Mouse (Mus musculus) C2C12 (cell line): ENCODE data around the gene Rbfox2. TPM values are rescaled to one million over a fixed set of nuclear protein-coding genes. Genes with fewer than 3 reads are reported as not detected.
A peak's percentile ranks its signal among the peaks of the same experiment; 100 is the strongest.

Source experiments
- H3K27me3 ChIP-seq: one replicate; pipeline ENCODE4 v1.6.1; 2011; ENCODE audit not compliant: control insufficient read depth, insufficient read depth, insufficient read length
- H3K36me3 ChIP-seq: one replicate; pipeline ENCODE4 v1.6.1; 2011; ENCODE audit not compliant: control insufficient read depth, insufficient read depth
- H3K4me3 ChIP-seq: one replicate; pipeline ENCODE4 v1.5.1; 2011; ENCODE audit warnings: mild to moderate bottlenecking, control low read depth; ENCODE audit not compliant: poor library complexity, insufficient read depth, severe bottlenecking
- H3K79me2 ChIP-seq: one replicate; pipeline ENCODE4 v1.6.1; 2011; ENCODE audit not compliant: control insufficient read depth, insufficient read depth
- H3K79me3 ChIP-seq: one replicate; pipeline ENCODE4 v1.6.1; 2011; ENCODE audit warnings: low read depth, control low read depth
- H3ac ChIP-seq: one replicate; pipeline ENCODE3; 2011; ENCODE audit warnings: low read depth; ENCODE audit not compliant: control insufficient read depth, insufficient read length
- CEBPB ChIP-seq: IDR thresholded peaks from one replicate; pipeline ENCODE4 v1.6.1; 2011; ENCODE audit warnings: low read depth, mild to moderate bottlenecking, control low read depth, moderate library complexity
- CTCF ChIP-seq: IDR thresholded peaks from one replicate; pipeline ENCODE4 v1.5.1; 2011; ENCODE audit not compliant: control insufficient read depth, insufficient read depth, insufficient read length
- FOSL1 ChIP-seq: IDR thresholded peaks from one replicate; pipeline ENCODE4 v1.8.0; 2011; ENCODE audit warnings: mild to moderate bottlenecking, low read length; ENCODE audit not compliant: poor library complexity, insufficient read depth, severe bottlenecking
- MAX ChIP-seq: IDR thresholded peaks from one replicate; pipeline ENCODE4 v1.6.1; 2011; ENCODE audit warnings: mild to moderate bottlenecking, control low read depth
- MYOD1 ChIP-seq: IDR thresholded peaks from one replicate; pipeline ENCODE4 v1.6.1; 2011; ENCODE audit warnings: low read depth; ENCODE audit not compliant: control insufficient read depth, insufficient read length
- MYOG ChIP-seq: IDR thresholded peaks from one replicate; pipeline ENCODE4 v1.6.1; 2011; ENCODE audit not compliant: control insufficient read depth, insufficient read length; ENCODE audit errors: extremely low read depth
- USF1 ChIP-seq: IDR thresholded peaks from one replicate; pipeline ENCODE4 v1.6.1; 2011; ENCODE audit warnings: low read depth, mild to moderate bottlenecking, control low read depth, moderate library complexity
- polyA plus RNA-seq: library from polyadenylated mRNA; unstranded; fragments of >200 nt; fragmentation: generic; extraction: Trizol; gene quantifications from one replicate; pipeline ENCODE4 v1.2.1, GENCODE M21; 2012; ENCODE audit warnings: missing spikeins

The Rbfox2 gene
- polyA plus RNA-seq, 1 experiment: 72.3 TPM

GRCm38 (mm10) chr15:77156525-77156924 is 150.3 kb downstream of the Rbfox2 start:
- Histone ChIP-seq H3K27me3 (no peaks in the 10 kb centered on the region), H3K36me3 (no peaks in the 10 kb centered on the region), H3K4me3 (no peak overlapping the region), H3K79me2 (peaks cover 69% of the 10 kb centered on the region), H3K79me3 (peaks cover 32% of the 10 kb centered on the region), H3ac (no peak overlapping the region)
- TF ChIP-seq CTCF (no peak), MYOD1 (peak; percentile 95), MAX (no peak)

DNA sequence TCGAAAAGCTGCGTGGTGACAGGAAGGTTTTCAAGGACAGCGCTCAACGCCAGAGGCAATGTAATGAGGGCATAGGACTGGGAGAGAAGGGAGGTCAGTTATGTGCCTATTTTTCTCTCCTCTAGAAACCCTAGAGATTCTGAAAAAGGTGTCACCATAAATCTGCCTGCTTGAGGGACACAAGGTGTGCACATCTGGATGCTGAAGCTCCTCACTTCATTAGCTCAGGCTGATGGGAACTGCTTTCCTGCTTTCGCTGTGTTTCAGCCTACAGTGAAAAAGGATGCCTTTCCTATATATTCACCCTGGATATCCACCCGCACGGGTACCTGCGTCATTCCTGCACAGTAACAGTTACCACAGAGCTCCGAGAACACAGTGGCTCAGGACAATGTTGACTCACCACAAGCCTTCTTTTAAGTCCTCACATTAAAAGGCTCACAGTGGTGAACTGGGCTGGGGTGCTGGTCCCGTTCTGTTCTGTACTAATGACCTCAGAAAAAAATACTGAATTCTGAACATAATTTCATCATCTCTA is 152.5 kb downstream of the Rbfox2 start:
- peaks cover under 1% of the 10 kb centered on the region for H3K36me3 ChIP-seq
- no peak overlapping the region for H3ac ChIP-seq
- peaks cover 39% of the 10 kb centered on the region for H3K79me3 ChIP-seq
- TF ChIP-seq MYOG (no peak), FOSL1 (peak; percentile 34), MAX (peak; percentile 55)
- peaks cover 73% of the 10 kb centered on the region for H3K79me2 ChIP-seq
- no peaks in the 10 kb centered on the region for H3K27me3 ChIP-seq
- H3K4me3 ChIP-seq: no peak overlapping the region

DNA sequence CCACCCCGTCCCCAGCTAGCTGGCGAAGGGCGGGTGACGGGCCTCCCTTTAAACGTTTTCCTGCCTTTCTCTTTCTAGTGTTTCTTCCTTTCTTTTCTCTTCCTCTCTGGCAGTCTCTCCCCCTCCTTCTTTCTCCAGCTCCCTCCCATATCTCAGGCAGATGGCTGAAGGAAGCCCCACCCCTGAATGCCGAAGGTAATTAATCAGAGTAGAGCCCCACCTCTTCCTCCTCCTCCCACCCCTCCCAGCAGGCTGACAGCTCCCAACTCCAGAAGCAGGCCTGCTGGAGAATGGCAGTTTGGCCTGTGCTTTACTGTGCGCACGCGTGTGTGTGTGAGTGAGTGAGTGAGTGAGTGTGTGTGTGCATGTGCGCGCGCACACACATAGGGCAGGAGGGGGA is 153.2 kb downstream of the Rbfox2 start:
- Histone ChIP-seq H3K4me3 (peak overlapping the region; percentile 52), H3ac (peak overlapping the region; percentile 72), H3K36me3 (peaks cover 8% of the 10 kb centered on the region), H3K27me3 (no peaks in the 10 kb centered on the region), H3K79me2 (peaks cover 73% of the 10 kb centered on the region), H3K79me3 (peaks cover 44% of the 10 kb centered on the region)
- TF ChIP-seq MYOD1 (no peak), CTCF (no peak), MAX (peak; percentile 29), MYOG (no peak)

GRCm38 (mm10) chr15:77153088-77153546 is 153.7 kb downstream of the Rbfox2 start:
- TF ChIP-seq MYOG: no peak
- TF ChIP-seq MAX: no peak
- no peak for TF ChIP-seq CEBPB
- TF ChIP-seq FOSL1: no peak
- no peak for TF ChIP-seq MYOD1
- TF ChIP-seq USF1: no peak
- TF ChIP-seq CTCF: no peak
- H3K27me3 ChIP-seq: no peaks in the 10 kb centered on the region
- peaks cover 73% of the 10 kb centered on the region for H3K79me2 ChIP-seq
- H3K4me3 ChIP-seq: peak overlapping the region; percentile 52
- peaks cover 13% of the 10 kb centered on the region for H3K36me3 ChIP-seq
- peaks cover 49% of the 10 kb centered on the region for H3K79me3 ChIP-seq
- peak overlapping the region; percentile 72 for H3ac ChIP-seq

GRCm38 (mm10) chr15:77152336-77153087 is 154.3 kb downstream of the Rbfox2 start:
- H3K36me3 ChIP-seq: peaks cover 19% of the 10 kb centered on the region
- H3K79me3 ChIP-seq: peaks cover 55% of the 10 kb centered on the region
- peak overlapping the region; percentile 72 for H3ac ChIP-seq
- H3K4me3 ChIP-seq: peak overlapping the region; percentile 52
- no peaks in the 10 kb centered on the region for H3K27me3 ChIP-seq
- TF ChIP-seq CTCF: no peak
- no peak for TF ChIP-seq FOSL1
- TF ChIP-seq CEBPB: no peak
- no peak for TF ChIP-seq MYOG
- TF ChIP-seq MAX: no peak
- TF ChIP-seq MYOD1: no peak
- no peak for TF ChIP-seq USF1
- peaks cover 77% of the 10 kb centered on the region for H3K79me2 ChIP-seq

GRCm38 (mm10) chr15:77151816-77152215 is 155.0 kb downstream of the Rbfox2 start:
- no peak for TF ChIP-seq MAX
- TF ChIP-seq CEBPB: no peak
- no peak for TF ChIP-seq MYOD1
- no peak for TF ChIP-seq FOSL1
- no peak for TF ChIP-seq USF1
- no peak for TF ChIP-seq MYOG
- no peak for TF ChIP-seq CTCF
- Histone ChIP-seq H3K79me3 (peaks cover 62% of the 10 kb centered on the region), H3K27me3 (no peaks in the 10 kb centered on the region), H3K36me3 (peaks cover 26% of the 10 kb centered on the region), H3K79me2 (peaks cover 79% of the 10 kb centered on the region), H3ac (peak overlapping the region; percentile 79), H3K4me3 (peak overlapping the region; percentile 52)
